Mouse (Mus musculus): ENCODE measurements around the gene Sgtb.

The Sgtb gene

DNA sequence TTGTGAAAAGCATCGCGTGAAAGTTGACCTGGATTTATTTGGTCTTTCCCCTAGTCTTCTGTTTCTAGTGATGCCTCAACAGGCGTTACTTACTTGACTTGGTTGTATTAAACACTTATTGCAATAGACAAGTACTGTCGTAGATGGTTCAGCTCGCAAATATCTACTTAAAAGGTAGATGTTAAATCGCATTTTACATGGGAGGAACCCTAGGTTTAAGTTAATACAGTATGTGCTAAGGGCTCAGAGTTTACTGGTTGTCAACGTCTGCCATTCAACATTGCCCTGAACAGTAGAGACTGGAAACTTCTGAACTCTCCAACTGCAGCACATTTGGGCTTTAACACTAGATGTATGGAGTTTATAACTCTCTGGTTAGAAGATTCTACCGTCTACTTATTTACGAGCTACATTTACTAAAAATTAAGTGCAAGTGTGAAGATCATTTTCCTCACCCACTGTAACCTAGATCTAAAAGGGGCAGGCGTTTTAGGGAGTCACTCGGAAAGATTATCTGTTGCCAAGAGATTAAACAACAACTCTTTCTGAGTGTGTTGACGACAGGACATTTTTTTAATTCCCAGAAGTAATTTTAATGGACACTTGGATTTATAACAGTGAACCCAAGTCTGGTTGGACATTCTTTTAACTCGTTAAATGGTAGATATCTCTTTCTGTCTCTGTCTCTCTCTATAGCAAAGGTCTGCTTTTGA, 69.8 kb downstream of the Sgtb start:
- DNase-seq (ENCODE audit: low read depth), result no peak

DNA sequence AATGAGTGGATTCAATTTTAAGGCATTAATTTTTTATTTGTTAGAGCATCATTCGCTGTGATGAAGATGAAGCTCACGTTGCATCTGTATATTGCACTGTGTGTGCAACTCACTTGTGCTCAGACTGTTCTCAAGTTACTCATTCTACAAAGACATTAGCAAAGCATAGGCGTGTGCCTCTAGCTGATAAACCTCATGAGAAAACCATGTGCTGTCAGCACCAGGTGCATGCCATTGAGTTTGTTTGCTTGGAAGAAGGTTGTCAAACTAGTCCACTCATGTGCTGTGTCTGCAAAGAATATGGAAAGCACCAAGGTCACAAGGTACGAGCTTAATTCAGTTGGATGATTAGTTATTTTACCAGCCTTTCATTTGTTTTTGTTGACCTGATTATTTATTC, 77.8 kb downstream of the Sgtb start:
- no peak for DNase-seq (ENCODE audit: low read depth)
